Mouse (Mus musculus) ES-E14 (cell line): ENCODE results near the gene Oprl1. TPM values are rescaled to one million over a fixed set of nuclear protein-coding genes. Genes with fewer than 3 reads are reported as not detected.
A peak's percentile ranks its signal among the peaks of the same experiment; 100 is the strongest.

ENCODE experiments used
- DNase-seq: peaks from one replicate; pipeline ENCODE4 v3.0.0-alpha.2; 2013; ENCODE audit warnings: low read depth, low spot score
- H3K27ac ChIP-seq: 2 replicates; pipeline ENCODE4 v1.5.1; 2012; ENCODE audit warnings: low read depth, mild to moderate bottlenecking, low read length, moderate library complexity, mixed read lengths; ENCODE audit not compliant: poor library complexity, insufficient read depth, severe bottlenecking
- H3K36me3 ChIP-seq: 2 replicates; pipeline ENCODE4 v1.6.1; 2012; ENCODE audit warnings: mild to moderate bottlenecking, low read length, moderate library complexity, mixed read lengths; ENCODE audit not compliant: control insufficient read depth, poor library complexity, insufficient read depth, severe bottlenecking
- H3K4me1 ChIP-seq, 2 experiments: fragments of 150-350 bp in 1 of 2; sonication (generic) in 1 of 2; 2 replicates each; pipeline ENCODE4 v1.6.1; 2012; ENCODE audit warnings: low read length in 2 of 2, mild to moderate bottlenecking in 1 of 2, mixed read lengths in 1 of 2; ENCODE audit not compliant: control insufficient read depth in 2 of 2, insufficient read depth in 2 of 2, poor library complexity in 1 of 2
- H3K4me3 ChIP-seq, 2 experiments: fragments of 150-350 bp in 1 of 2; sonication (generic) in 1 of 2; 2 replicates each; pipeline ENCODE4 v1.5.1; 2012; ENCODE audit warnings: low read length in 2 of 2, low read depth in 1 of 2, mild to moderate bottlenecking in 1 of 2, mixed read lengths in 1 of 2; ENCODE audit not compliant: insufficient read depth in 1 of 2, poor library complexity in 1 of 2, severe bottlenecking in 1 of 2
- H3K9ac ChIP-seq: 2 replicates; pipeline ENCODE4 v1.6.1; 2012; ENCODE audit warnings: low read depth, mild to moderate bottlenecking, low read length, mixed read lengths; ENCODE audit not compliant: poor library complexity, insufficient read depth, severe bottlenecking
- H3K9me3 ChIP-seq: fragments of 150-350 bp; sonication (generic); 2 replicates; pipeline ENCODE4 v1.6.1; 2012; ENCODE audit warnings: low read depth, mild to moderate bottlenecking, low read length; ENCODE audit not compliant: control insufficient read depth, insufficient read depth
- CHD2 ChIP-seq: IDR thresholded peaks from 2 replicates; pipeline ENCODE4 v1.6.1; 2014; ENCODE audit warnings: mild to moderate bottlenecking, low read depth, low read length, inconsistent platforms
- HCFC1 ChIP-seq: IDR thresholded peaks from 2 replicates; pipeline ENCODE4 v1.6.1; 2012; ENCODE audit warnings: low read length, inconsistent platforms, borderline replicate concordance; ENCODE audit not compliant: insufficient read depth
- MAFK ChIP-seq: IDR thresholded peaks from 2 replicates; pipeline ENCODE4 v1.6.1; 2014; ENCODE audit warnings: mild to moderate bottlenecking, low read depth, low read length, inconsistent platforms; ENCODE audit not compliant: insufficient read depth
- ZC3H11A ChIP-seq: IDR thresholded peaks from 2 replicates; pipeline ENCODE4 v1.6.1; 2012; ENCODE audit warnings: low read depth, mild to moderate bottlenecking, inconsistent platforms, low read length, borderline replicate concordance
- ZNF384 ChIP-seq: IDR thresholded peaks from 2 replicates; pipeline ENCODE4 v1.6.1; 2012; ENCODE audit warnings: low read depth, low read length, inconsistent platforms
- in situ Hi-C, 2 experiments: fragments of 600-800 bp; cut with MboI; formaldehyde crosslinking; loops; one replicate each; pipeline ENCODE4 v1.15.1; 2025; ENCODE audit warnings: low sequenced_read_pairs in 2 of 2, inconsistent platforms in 1 of 2; ENCODE audit not compliant: unreplicated experiment in 2 of 2
- total RNA-seq: library from RNA; depleted of rRNA; stranded (reverse); fragments of 300-350 nt; gene quantifications from 2 replicates; pipeline ENCODE4 v1.2.3, GENCODE M21; 2012

Gene Oprl1
- total RNA-seq, 1 experiment = 2.9 TPM

- in situ Hi-C loops = no loop called here
- H3K9me3 ChIP-seq = no peaks in the 10 kb centered on the region
- peak within 1 kb of the TSS; percentile 31 to 60 for H3K4me3 ChIP-seq
- H3K4me1 ChIP-seq = peaks cover 0 to 5% of the 10 kb centered on the region in 2 experiments; a peak in 1 of 4 replicates
- DNase-seq = no peak
- TF ChIP-seq MAFK (no peak), ZNF384 (no peak), CHD2 (no peak), HCFC1 (no peak), ZC3H11A (no peak)
- H3K27ac ChIP-seq = no peak within 1 kb of the TSS
- no peaks in the 10 kb centered on the region for H3K36me3 ChIP-seq
- H3K9ac ChIP-seq = peak within 1 kb of the TSS; percentile 64
Measured at GRCm38 (mm10) chr2:181698241-181698640, 16.6 kb upstream of the Oprl1 start, which contains the start of gene Lkaaear1. TSS of gene Lkaaear1 (minus strand) at chr2:181698442.

GRCm38 (mm10) chr2:181706668-181707067 is 8.1 kb upstream of the Oprl1 start:
- H3K9ac ChIP-seq = no peak overlapping the region
- in situ Hi-C loops = no loop called here

GRCm38 (mm10) chr2:181713749-181714148 is 1.1 kb upstream of the Oprl1 start:
- Histone ChIP-seq H3K4me3 (no peak overlapping the region), H3K4me1 (peaks cover 0 to 7% of the 10 kb centered on the region in 2 experiments; a peak in 1 of 4 replicates), H3K9ac (no peak overlapping the region), H3K36me3 (no peaks in the 10 kb centered on the region), H3K27ac (no peak overlapping the region), H3K9me3 (no peaks in the 10 kb centered on the region)
- TF ChIP-seq ZC3H11A (no peak), ZNF384 (no peak), CHD2 (no peak), HCFC1 (no peak), MAFK (no peak)
- in situ Hi-C loops = no loop called here
- no peak for DNase-seq

More at GRCm38 (mm10) chr2:181706668-181707067, 8.1 kb upstream of the Oprl1 start:
- Histone ChIP-seq H3K36me3 (no peaks in the 10 kb centered on the region), H3K4me1 (no peaks in the 10 kb centered on the region), H3K4me3 (no peak overlapping the region), H3K27ac (no peak overlapping the region), H3K9me3 (no peaks in the 10 kb centered on the region)
- no peak for DNase-seq
- TF ChIP-seq CHD2 (no peak), MAFK (no peak), ZNF384 (no peak), ZC3H11A (no peak), HCFC1 (no peak)

- Histone ChIP-seq H3K4me3 (no peak overlapping the region), H3K36me3 (no peaks in the 10 kb centered on the region), H3K27ac (no peak overlapping the region), H3K4me1 (peaks cover 0 to 7% of the 10 kb centered on the region in 2 experiments; a peak in 1 of 4 replicates), H3K9me3 (no peaks in the 10 kb centered on the region), H3K9ac (0 out of 2 replicates have a peak overlapping the region, but pooled peaks have one; percentile 30)
- TF ChIP-seq ZNF384 (no peak), ZC3H11A (no peak), CHD2 (no peak), MAFK (no peak), HCFC1 (no peak)
- in situ Hi-C loops = no loop called here
- DNase-seq = no peak
Measured at GRCm38 (mm10) chr2:181715382-181715781, 566 bp downstream of the Oprl1 start.

- Histone ChIP-seq H3K9ac (no peak overlapping the region), H3K27ac (no peak overlapping the region), H3K36me3 (no peaks in the 10 kb centered on the region), H3K4me3 (no peak overlapping the region), H3K4me1 (peaks cover 0 to 7% of the 10 kb centered on the region in 2 experiments; a peak in 1 of 4 replicates), H3K9me3 (no peaks in the 10 kb centered on the region)
- in situ Hi-C loops = no loop called here
- no peak for DNase-seq
- TF ChIP-seq CHD2 = no peak
- TF ChIP-seq ZC3H11A = no peak
- no peak for TF ChIP-seq HCFC1
- no peak for TF ChIP-seq ZNF384
- no peak for TF ChIP-seq MAFK
Measured at GRCm38 (mm10) chr2:181716991-181717390, 2.2 kb downstream of the Oprl1 start.
